Mouse (Mus musculus) kidney, adult 2 months (tissue): Measurements from ENCODE around the gene Ooep. TPM values are rescaled to one million over a fixed set of nuclear protein-coding genes. Genes with fewer than 3 reads are reported as not detected.
"Not testable (repeated sequence)": the region's sequence is repeated elsewhere in the genome, so short reads cannot be mapped to it uniquely, and the experiment has no call there.

Experiments
- DNase-seq: peaks from one replicate; pipeline ENCODE4 v3.0.0; 2021
- H3K27ac ChIP-seq: fragments of 200-500 bp; 2 replicates; pipeline ENCODE4 v1.5.1; 2012; ENCODE audit warnings: low read depth, low read length, control low read depth, inconsistent platforms; ENCODE audit not compliant: insufficient read depth
- H3K27me3 ChIP-seq: fragments of 200-500 bp; replicated peaks from 2 replicates; pipeline ENCODE4 v1.6.1; 2012; ENCODE audit warnings: mild to moderate bottlenecking, moderate library complexity, low read length, inconsistent platforms; ENCODE audit not compliant: control insufficient read depth, insufficient read depth
- H3K36me3 ChIP-seq: fragments of 200-500 bp; 2 replicates; pipeline ENCODE4 v1.6.1; 2012; ENCODE audit warnings: mild to moderate bottlenecking, moderate library complexity, low read length, inconsistent platforms; ENCODE audit not compliant: control insufficient read depth, insufficient read depth
- H3K4me1 ChIP-seq: fragments of 200-500 bp; 2 replicates; pipeline ENCODE4 v1.6.1; 2011; ENCODE audit warnings: low read length; ENCODE audit not compliant: control insufficient read depth, insufficient read depth
- H3K4me3 ChIP-seq: fragments of 200-500 bp; 2 replicates; pipeline ENCODE4 v1.5.1; 2011; ENCODE audit warnings: mild to moderate bottlenecking, low read depth, low read length, control low read depth; ENCODE audit not compliant: insufficient read depth
- CTCF ChIP-seq: fragments of 200-500 bp; conservative IDR thresholded peaks from 2 replicates; pipeline ENCODE4 v1.5.1; 2011; ENCODE audit warnings: low read depth, mild to moderate bottlenecking, control low read depth, low read length, moderate library complexity, mixed read lengths; ENCODE audit not compliant: insufficient read depth, insufficient read length
- WGBS: fragments of 180-500 bp; shearing (Covaris S2); methylation state at CpG from one replicate; pipeline ENCODE4 v1.1.7; 2018; 5-methylcytosine and 5-hydroxymethylcytosine counted together
- polyA plus RNA-seq: library from polyadenylated mRNA; depleted of rRNA; stranded (reverse); fragments of >200 nt; gene quantifications from 2 replicates; pipeline ENCODE4 v1.2.3, GENCODE M21; 2012; rRNA removed

Gene Ooep
- polyA plus RNA-seq, 1 experiment, result 0.03 TPM

DNA sequence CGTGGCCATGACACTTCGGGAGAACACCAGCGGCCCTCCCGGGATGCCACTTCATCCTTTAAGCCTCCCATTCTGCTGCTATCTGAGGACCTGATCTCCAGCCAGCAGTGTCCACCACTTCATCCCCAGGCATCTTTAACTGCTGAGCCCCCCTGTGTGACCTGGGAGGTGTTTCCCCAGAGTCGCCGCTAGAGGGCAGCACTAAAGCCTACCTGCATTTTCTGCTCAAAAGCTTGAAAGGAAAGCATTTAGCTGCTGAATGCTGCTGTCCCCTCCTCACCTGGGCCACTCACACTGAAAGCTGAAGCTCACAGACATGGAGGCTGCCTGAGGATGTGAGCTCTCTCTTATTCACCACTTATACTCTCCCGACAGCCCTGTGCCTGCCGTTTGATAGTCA lies 38.2 kb downstream of the Ooep start:
- H3K27ac ChIP-seq, H3K4me1 ChIP-seq, H3K36me3 ChIP-seq, H3K27me3 ChIP-seq, H3K4me3 ChIP-seq: not testable (repeated sequence)
- WGBS, result 21% methylated on average over 8 of the region's 8 CpGs
- TF ChIP-seq CTCF, result peak; percentile 54
- DNase-seq, result peak; percentile 32

GRCm38 (mm10) chr9:78337050-78337449 lies 41.5 kb downstream of the Ooep start:
- not testable (repeated sequence) for DNase-seq, H3K36me3 ChIP-seq, H3K27me3 ChIP-seq, H3K4me3 ChIP-seq, H3K27ac ChIP-seq, H3K4me1 ChIP-seq

GRCm38 (mm10) chr9:78327289-78327688 lies 51.2 kb downstream of the Ooep start, which contains the start of gene Omt2b:
Gene Omt2b, plus strand, starts transcription at chr9:78327589.
- H3K4me3 ChIP-seq, DNase-seq, H3K27me3 ChIP-seq, H3K4me1 ChIP-seq, H3K27ac ChIP-seq, H3K36me3 ChIP-seq: not testable (repeated sequence)
- 87% methylated on average over 1 of the region's 1 CpGs for WGBS

Other genes starting within 250 kb of the Ooep start
- gene Gsta4, start 196.0 kb downstream of the Ooep start, polyA plus RNA-seq, result 120 and 154 TPM in 2 replicates
- gene Gsta1, start 148.1 kb downstream of the Ooep start, polyA plus RNA-seq, result 1.6 and 1.9 TPM in 2 replicates
- gene Gm3776, start 121.6 kb downstream of the Ooep start, polyA plus RNA-seq, result 0.67 and 0.80 TPM in 2 replicates
- 20.6 and 30.8 TPM in 2 replicates for gene Gm10639, start 88.8 kb downstream of the Ooep start, polyA plus RNA-seq
- gene Omt2a, start 63.9 kb downstream of the Ooep start, polyA plus RNA-seq, result not detected in 2 replicates
- not detected in 2 replicates for gene Omt2b, start 51.1 kb downstream of the Ooep start, polyA plus RNA-seq
- 583 and 726 TPM in 2 replicates for gene Gsta2, start 22.9 kb downstream of the Ooep start, polyA plus RNA-seq
- not detected in 2 replicates for gene Dppa5a, start 10.5 kb downstream of the Ooep start, polyA plus RNA-seq
- gene Ddx43, start 17.1 kb upstream of the Ooep start, polyA plus RNA-seq, result not detected in 2 replicates
- gene Cgas, start 64.5 kb upstream of the Ooep start, polyA plus RNA-seq, result 0.19 and 0.36 TPM in 2 replicates
- gene Mto1, start 69.5 kb upstream of the Ooep start, polyA plus RNA-seq, result 21.0 and 23.4 TPM in 2 replicates
- 0.08 TPM in 1 of 2 replicates, not detected in the other for gene Gm17324, start 70.1 kb upstream of the Ooep start, polyA plus RNA-seq
- gene Eef1a1, start 110.4 kb upstream of the Ooep start, polyA plus RNA-seq, result 4,503 and 4,540 TPM in 2 replicates
- 36.7 and 37.2 TPM in 2 replicates for gene Slc17a5, start 209.3 kb upstream of the Ooep start, polyA plus RNA-seq
- gene Cd109, start 236.8 kb upstream of the Ooep start, polyA plus RNA-seq, result 0.30 and 0.33 TPM in 2 replicates